Mouse (Mus musculus): ENCODE data around the gene Slc38a1. TPM values are rescaled to one million over a fixed set of nuclear protein-coding genes. Genes with fewer than 3 reads are reported as not detected.

Gene Slc38a1
- 86.1 and 88.5 TPM in 2 replicates for polyA plus RNA-seq (2012; rRNA removed)

DNA sequence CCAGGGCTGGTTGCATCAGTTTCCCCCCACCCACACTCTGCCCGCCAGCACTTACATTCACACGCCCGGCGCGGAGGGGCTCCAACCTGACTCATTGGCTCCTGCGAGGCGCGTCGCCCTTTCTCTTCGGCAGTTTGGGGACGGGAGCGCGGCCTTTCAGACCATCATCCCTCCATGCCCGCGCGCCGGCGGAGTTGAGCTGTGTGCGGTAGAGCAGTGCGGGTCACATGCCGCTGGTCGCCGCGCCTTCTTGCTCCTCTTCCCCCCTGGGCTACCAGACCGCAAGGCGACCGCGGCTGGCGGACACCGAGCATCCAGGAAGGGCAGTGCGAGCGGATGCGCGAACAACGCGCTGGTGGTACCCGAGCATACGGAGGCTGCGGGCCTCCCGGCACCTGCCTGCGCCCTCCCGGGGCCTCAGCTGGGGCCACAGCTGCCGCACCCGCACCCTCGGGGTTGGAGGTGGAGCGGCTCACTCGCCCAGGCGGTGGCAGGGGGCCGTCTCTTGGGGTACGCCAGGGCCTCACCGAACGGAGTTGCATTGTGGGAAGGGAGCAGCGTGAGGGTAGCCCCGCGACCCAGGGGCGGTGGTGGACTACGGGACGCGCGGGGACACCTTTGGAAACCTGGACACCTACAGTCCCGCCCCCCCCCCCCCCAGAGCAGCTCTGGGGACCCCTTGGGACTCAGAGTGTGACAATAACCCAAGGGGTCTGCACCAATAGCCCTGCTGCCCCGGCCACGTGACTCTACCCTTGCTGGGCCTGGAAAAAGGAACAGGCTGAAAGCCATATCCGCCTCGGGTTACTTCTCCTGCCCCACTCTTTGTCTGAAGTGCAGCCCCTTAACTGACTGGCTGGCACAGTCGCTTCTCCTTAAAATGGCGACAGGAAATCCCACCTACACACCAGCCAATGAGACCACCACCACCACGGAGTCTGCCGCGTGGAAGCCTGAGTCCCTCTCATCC is at the start of gene Slc38a1:
Gene Slc38a1 (minus strand): TSS at position 478 of the 970 bp plus-strand sequence.

Other genes with a start within 250 kb of the Slc38a1 start
- gene Scaf11, start 182.1 kb downstream of the Slc38a1 start, polyA plus RNA-seq (2012; rRNA removed): 25.9 and 27.0 TPM in 2 replicates
- 92.0 and 96.3 TPM in 2 replicates for gene Slc38a2, start 56.8 kb upstream of the Slc38a1 start, polyA plus RNA-seq (2012; rRNA removed)